Mouse (Mus musculus) stomach, postnatal 0 days (tissue): ENCODE measurements around the gene Tas2r138.

ENCODE experiments used
- CTCF ChIP-seq: IDR thresholded peaks from 2 replicates; pipeline ENCODE4 v1.5.1; 2016; ENCODE audit warnings: antibody characterized with exemption, low read depth, mild to moderate bottlenecking, moderate library complexity
- EP300 ChIP-seq: optimal IDR thresholded peaks from 2 replicates; pipeline ENCODE3; 2016; ENCODE audit warnings: antibody characterized with exemption

GRCm38 (mm10) chr6:40585645-40586044, 27.5 kb downstream of the Tas2r138 start, which contains the start of gene Clec5a:
- TF ChIP-seq CTCF: no peak
- TF ChIP-seq EP300: no peak
